Mouse (Mus musculus) testis, adult 2 months (tissue): ENCODE results near the gene Cebpb. TPM values are rescaled to one million over a fixed set of nuclear protein-coding genes. Genes with fewer than 3 reads are reported as not detected.

Experiments
- H3K27ac ChIP-seq: fragments of 200-500 bp; 2 replicates; pipeline ENCODE4 v1.5.1; 2012; ENCODE audit warnings: low read depth, low read length; ENCODE audit not compliant: control insufficient read depth, insufficient read depth
- H3K27me3 ChIP-seq: fragments of 200-500 bp; 2 replicates; pipeline ENCODE4 v1.6.1; 2012; ENCODE audit warnings: mild to moderate bottlenecking, low read length, moderate library complexity; ENCODE audit not compliant: control insufficient read depth, insufficient read depth
- H3K36me3 ChIP-seq: fragments of 200-500 bp; 2 replicates; pipeline ENCODE4 v1.6.1; 2012; ENCODE audit warnings: mild to moderate bottlenecking, low read length; ENCODE audit not compliant: control insufficient read depth, insufficient read depth
- H3K4me1 ChIP-seq: fragments of 200-500 bp; 2 replicates; pipeline ENCODE4 v1.6.1; 2012; ENCODE audit warnings: low read length; ENCODE audit not compliant: control insufficient read depth, insufficient read depth
- H3K4me3 ChIP-seq: fragments of 200-500 bp; 2 replicates; pipeline ENCODE4 v1.5.1; 2012; ENCODE audit warnings: low read depth, mild to moderate bottlenecking, low read length, moderate library complexity, mixed read lengths; ENCODE audit not compliant: control insufficient read depth
- CTCF ChIP-seq: fragments of 200-500 bp; IDR thresholded peaks from 2 replicates; pipeline ENCODE4 v1.5.1; 2012; ENCODE audit warnings: low read depth, mild to moderate bottlenecking, inconsistent platforms, low read length, moderate library complexity; ENCODE audit not compliant: control insufficient read depth, insufficient read depth, insufficient replicate concordance
- POLR2A ChIP-seq: fragments of 200-500 bp; IDR thresholded peaks from 2 replicates; pipeline ENCODE4 v1.6.1; 2012; ENCODE audit warnings: low read depth, mild to moderate bottlenecking, inconsistent platforms, low read length, moderate library complexity; ENCODE audit not compliant: control insufficient read depth
- polyA plus RNA-seq: library from polyadenylated mRNA; depleted of rRNA; stranded (reverse); fragments of >200 nt; gene quantifications from 2 replicates; pipeline ENCODE4 v1.2.3, GENCODE M21; 2012

The Cebpb gene
- polyA plus RNA-seq, 1 experiment: 2.9 TPM

- no peak overlapping the region for H3K27ac ChIP-seq
- TF ChIP-seq POLR2A: no peak
- no peak for TF ChIP-seq CTCF
- no peaks in the 10 kb centered on the region for H3K36me3 ChIP-seq
- no peaks in the 10 kb centered on the region for H3K27me3 ChIP-seq
- no peak overlapping the region for H3K4me3 ChIP-seq
- peaks cover 4% of the 10 kb centered on the region; the same call in 1 of the 2 replicates for H3K4me1 ChIP-seq
These were observed 26.3 kb downstream of the Cebpb start for GRCm38 (mm10) chr2:167715008-167715407.

DNA sequence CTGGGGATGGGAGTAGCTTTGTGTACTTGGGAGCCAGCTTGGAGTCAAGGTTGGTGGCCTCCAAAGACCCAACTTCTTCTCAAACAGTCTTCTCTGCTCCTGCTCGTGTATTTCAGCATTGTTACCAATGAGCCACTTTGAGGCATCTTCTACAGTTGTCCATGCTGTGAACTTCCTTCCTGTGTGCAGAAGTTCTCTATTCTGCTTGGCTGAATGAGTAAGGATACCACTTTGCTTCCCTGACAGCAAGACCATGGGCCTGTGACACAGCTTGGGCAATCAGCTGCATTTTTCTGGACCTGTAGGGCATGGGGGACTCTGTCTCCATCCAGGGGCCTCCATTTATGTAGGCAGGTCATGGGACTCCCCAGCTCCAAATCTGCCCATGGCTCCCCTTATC, 28.5 kb downstream of the Cebpb start:
- no peaks in the 10 kb centered on the region for H3K36me3 ChIP-seq
- no peak overlapping the region for H3K4me3 ChIP-seq
- TF ChIP-seq POLR2A (no peak), CTCF (no peak)

GRCm38 (mm10) chr2:167719520-167719919, 30.8 kb downstream of the Cebpb start:
- Histone ChIP-seq H3K36me3 (no peaks in the 10 kb centered on the region), H3K27me3 (no peaks in the 10 kb centered on the region), H3K27ac (no peak overlapping the region), H3K4me3 (no peak overlapping the region), H3K4me1 (peaks cover 16% of the 10 kb centered on the region)
- TF ChIP-seq POLR2A (no peak), CTCF (no peak)

More for the DNA sequence above, 28.5 kb downstream of the Cebpb start:
- H3K27me3 ChIP-seq: no peaks in the 10 kb centered on the region
- H3K27ac ChIP-seq: no peak overlapping the region
- peaks cover 14% of the 10 kb centered on the region for H3K4me1 ChIP-seq

DNA sequence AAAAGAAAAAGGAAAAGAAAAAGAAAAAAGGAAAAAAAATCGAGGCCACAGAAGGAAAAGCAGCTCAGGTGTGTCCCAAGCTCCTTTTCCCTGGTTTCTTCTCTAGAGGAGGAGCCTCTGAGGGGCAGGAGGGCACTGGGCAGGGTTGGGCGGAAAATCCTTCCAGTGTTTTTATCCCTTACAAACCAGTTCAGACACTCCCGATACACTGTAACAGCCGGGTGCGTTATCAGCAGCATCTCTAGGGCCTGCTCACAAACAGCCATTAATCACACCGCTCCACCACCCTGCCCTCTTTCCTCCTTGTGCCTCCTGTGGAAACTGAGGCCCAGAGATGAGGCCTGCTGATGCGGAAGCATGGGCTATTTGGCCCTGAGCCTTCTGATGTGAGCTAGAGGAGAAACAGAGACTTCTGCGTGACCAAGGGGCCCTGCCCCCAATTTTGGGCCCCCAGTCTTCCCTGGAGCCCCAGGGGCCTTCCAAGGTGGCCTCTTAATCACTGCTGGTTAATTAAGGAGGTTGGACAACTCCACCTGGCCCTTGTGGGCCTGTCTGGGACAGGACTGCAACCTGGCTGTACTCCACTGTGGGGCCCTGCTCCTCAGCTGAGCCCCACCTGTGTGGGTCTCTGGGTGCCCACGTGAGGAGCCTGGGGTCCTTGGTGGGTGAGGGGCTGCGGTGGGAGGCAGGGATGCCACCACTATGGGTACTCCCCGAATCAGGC, 32.6 kb downstream of the Cebpb start:
- Histone ChIP-seq H3K4me1 (peaks cover 16% of the 10 kb centered on the region), H3K27ac (no peak overlapping the region), H3K4me3 (peak overlapping the region; percentile 16), H3K36me3 (no peaks in the 10 kb centered on the region), H3K27me3 (no peaks in the 10 kb centered on the region)
- TF ChIP-seq CTCF (no peak), POLR2A (no peak)

- Histone ChIP-seq H3K27ac (no peak overlapping the region), H3K4me1 (peaks cover 16% of the 10 kb centered on the region), H3K4me3 (peak overlapping the region; percentile 16; the same call in 1 of the 2 replicates), H3K27me3 (no peaks in the 10 kb centered on the region), H3K36me3 (no peaks in the 10 kb centered on the region)
- no peak for TF ChIP-seq CTCF
- TF ChIP-seq POLR2A: no peak
These were observed 33.8 kb downstream of the Cebpb start for GRCm38 (mm10) chr2:167722538-167722937.

- TF ChIP-seq POLR2A (no peak), CTCF (no peak)
These were observed 35.0 kb downstream of the Cebpb start for GRCm38 (mm10) chr2:167723589-167724206.

GRCm38 (mm10) chr2:167725879-167726278, 37.2 kb downstream of the Cebpb start:
- no peaks in the 10 kb centered on the region for H3K27me3 ChIP-seq
- H3K36me3 ChIP-seq: no peaks in the 10 kb centered on the region
- no peak overlapping the region for H3K4me3 ChIP-seq
- TF ChIP-seq CTCF (no peak), POLR2A (no peak)
- H3K27ac ChIP-seq: no peak overlapping the region
- peaks cover 16% of the 10 kb centered on the region for H3K4me1 ChIP-seq

More at GRCm38 (mm10) chr2:167723589-167724206, 35.0 kb downstream of the Cebpb start:
- Histone ChIP-seq H3K4me1 (peaks cover 16% of the 10 kb centered on the region), H3K27ac (no peak overlapping the region), H3K4me3 (no peak overlapping the region), H3K27me3 (no peaks in the 10 kb centered on the region), H3K36me3 (no peaks in the 10 kb centered on the region)
